Mouse (Mus musculus) fibroblast of lung, adult 2 months (primary cell): ENCODE measurements around the gene Etv2.
A peak's percentile ranks its signal among the peaks of the same experiment; 100 is the strongest.

Experiments
- DNase-seq: peaks from one replicate; pipeline ENCODE4 v3.0.0-alpha.2; 2011; ENCODE audit warnings: low read depth

Etv2 gene

GRCm38 (mm10) chr7:30635752-30636151 lies at the start of gene Etv2:
TSS of gene Etv2 (minus strand) at chr7:30635852.
- DNase-seq, result no peak

GRCm38 (mm10) chr7:30683425-30683824 lies 47.8 kb upstream of the Etv2 start:
- DNase-seq, result no peak

- no peak for DNase-seq
Observed at GRCm38 (mm10) chr7:30681897-30682296, 46.2 kb upstream of the Etv2 start.

GRCm38 (mm10) chr7:30678263-30678975 lies 42.8 kb upstream of the Etv2 start:
- peak; percentile 16 for DNase-seq

- no peak for DNase-seq
Observed at GRCm38 (mm10) chr7:30671480-30671879, 35.8 kb upstream of the Etv2 start, which contains the start of gene Pmis2. TSS of gene Pmis2 (minus strand) at chr7:30671605.

- no peak for DNase-seq
Observed at GRCm38 (mm10) chr7:30669229-30669628, 33.6 kb upstream of the Etv2 start.

GRCm38 (mm10) chr7:30665321-30665720 lies 29.7 kb upstream of the Etv2 start:
- no peak for DNase-seq

GRCm38 (mm10) chr7:30664529-30665200 lies 29.0 kb upstream of the Etv2 start, which contains the start of gene Haus5:
TSS of gene Haus5 (minus strand) at chr7:30664994.
- DNase-seq, result peak; percentile 80

- peak; percentile 97 for DNase-seq
Observed at GRCm38 (mm10) chr7:30649591-30650540, 14.2 kb upstream of the Etv2 start, which contains the start of gene Rbm42. TSS of gene Rbm42 (minus strand) at chr7:30650317.

GRCm38 (mm10) chr7:30639083-30639482 lies 3.4 kb upstream of the Etv2 start:
- DNase-seq, result no peak

- no peak for DNase-seq
Observed at GRCm38 (mm10) chr7:30636395-30636794, 743 bp upstream of the Etv2 start.

- no peak for DNase-seq
Observed at GRCm38 (mm10) chr7:30634621-30635020, 1.0 kb downstream of the Etv2 start.

- no peak for DNase-seq
Observed at GRCm38 (mm10) chr7:30633762-30634412, 1.8 kb downstream of the Etv2 start.

GRCm38 (mm10) chr7:30629013-30629412 lies 6.6 kb downstream of the Etv2 start:
- no peak for DNase-seq

GRCm38 (mm10) chr7:30626647-30627046 lies 9.0 kb downstream of the Etv2 start:
- DNase-seq, result no peak

GRCm38 (mm10) chr7:30625530-30626384 lies 9.9 kb downstream of the Etv2 start, which contains the start of gene Cox6b1:
TSS of gene Cox6b1 (minus strand) at chr7:30626151.
- DNase-seq, result peak; percentile 89

GRCm38 (mm10) chr7:30619202-30619601 lies 16.4 kb downstream of the Etv2 start:
- DNase-seq, result no peak

- DNase-seq, result no peak
Observed at GRCm38 (mm10) chr7:30618658-30619057, 17.0 kb downstream of the Etv2 start.

- no peak for DNase-seq
Observed at GRCm38 (mm10) chr7:30615049-30615760, 20.4 kb downstream of the Etv2 start.

GRCm38 (mm10) chr7:30614454-30614853 lies 21.2 kb downstream of the Etv2 start:
- no peak for DNase-seq
